Mouse (Mus musculus): Measurements from ENCODE around the gene Sipa1l1.

- TF ChIP-seq GATA1 (IDR thresholded peaks at IDR 0.05; ENCODE audit: borderline replicate concordance, low read length) (no peak), FLI1 (IDR thresholded peaks at IDR 0.05; ENCODE audit: low read length) (no peak)
These were observed 2.5 kb downstream of the Sipa1l1 start for GRCm38 (mm10) chr12:82171591-82171990.
